Mouse (Mus musculus) kidney, embryonic 15.5 days (tissue): ENCODE measurements at regions not wholly inside any gene's neighbourhood (a gene's known extent, or its start where the extent isn't known, plus 50 kb on each side); places are given as distances from the start of the nearest gene placed in this dataset.

Experiments used
- ATAC-seq: fragments of 200-750 bp; cut with Nextera tagmentation; replicated peaks from 2 replicates; pipeline ENCODE4 v1.8.0; 2017; ENCODE audit warnings: moderate TSS enrichment; ENCODE audit not compliant: low FRiP score
- H3K27ac ChIP-seq: fragments of 300-500 bp; sonication (generic); 2 replicates; pipeline ENCODE4 v1.5.1; 2015; ENCODE audit warnings: mild to moderate bottlenecking, inconsistent platforms
- H3K27me3 ChIP-seq: fragments of 300-500 bp; sonication (generic); 2 replicates; pipeline ENCODE4 v1.6.1; 2015; ENCODE audit warnings: inconsistent platforms
- H3K36me3 ChIP-seq: fragments of 300-500 bp; sonication (generic); 2 replicates; pipeline ENCODE4 v1.6.1; 2015; ENCODE audit warnings: inconsistent platforms
- H3K4me1 ChIP-seq: fragments of 300-500 bp; sonication (generic); 2 replicates; pipeline ENCODE4 v1.6.1; 2015; ENCODE audit warnings: inconsistent platforms
- H3K4me2 ChIP-seq: fragments of 300-500 bp; sonication (generic); 2 replicates; pipeline ENCODE4 v1.6.1; 2015; ENCODE audit warnings: moderate library complexity, mild to moderate bottlenecking, inconsistent platforms
- H3K4me3 ChIP-seq: fragments of 300-500 bp; sonication (generic); replicated peaks from 2 replicates; pipeline ENCODE4 v1.5.1; 2015; ENCODE audit warnings: mild to moderate bottlenecking, inconsistent platforms
- H3K9ac ChIP-seq: fragments of 300-500 bp; sonication (generic); 2 replicates; pipeline ENCODE4 v1.6.1; 2015; ENCODE audit warnings: mild to moderate bottlenecking, inconsistent platforms
- H3K9me3 ChIP-seq: fragments of 300-500 bp; sonication (generic); replicated peaks from 2 replicates; pipeline ENCODE4 v1.6.1; 2016; ENCODE audit warnings: inconsistent platforms
- WGBS: fragments of 180-500 bp; shearing (Covaris S2); methylation state at CpG from one replicate; pipeline ENCODE4 v1.1.7; 2015; ENCODE audit warnings: mixed read lengths; 5-methylcytosine and 5-hydroxymethylcytosine counted together

GRCm38 (mm10) chr13:60123964-60124363, 53.2 kb downstream of the Gas1 start:
- H3K27me3 ChIP-seq: no peaks in the 10 kb centered on the region
- peaks cover 44% of the 10 kb centered on the region for H3K4me1 ChIP-seq
- H3K4me3 ChIP-seq: no peak overlapping the region
- H3K9me3 ChIP-seq: no peaks in the 10 kb centered on the region
- peak overlapping the region; percentile 14; the same call in 1 of the 2 replicates for H3K27ac ChIP-seq
- no peak overlapping the region for H3K9ac ChIP-seq
- H3K36me3 ChIP-seq: no peaks in the 10 kb centered on the region
- no peak for ATAC-seq
- WGBS: 26% methylated on average over 4 of the region's 4 CpGs
- H3K4me2 ChIP-seq: no peak overlapping the region

DNA sequence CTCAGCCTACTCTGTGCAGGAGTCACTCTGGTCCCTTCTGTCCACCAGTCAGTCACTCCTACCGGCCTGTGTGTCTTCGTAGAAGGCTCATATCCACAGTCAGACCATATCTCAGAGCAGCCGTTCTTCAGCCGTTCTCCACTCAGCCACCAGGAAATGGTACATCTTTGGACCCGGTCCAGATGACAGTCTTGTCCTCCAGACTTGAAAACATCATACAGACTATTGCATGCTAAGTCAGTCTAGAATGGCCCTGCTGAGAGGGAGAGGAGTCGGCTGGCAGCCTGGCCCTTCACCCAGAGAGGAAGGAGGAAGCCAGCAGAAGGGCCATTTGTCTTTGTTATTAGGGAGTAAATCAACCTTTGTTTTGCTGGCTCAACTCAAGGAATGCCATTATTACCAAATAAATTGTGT, 54.0 kb downstream of the Gas1 start:
- H3K4me2 ChIP-seq: peak overlapping the region; percentile 47
- peaks cover 44% of the 10 kb centered on the region for H3K4me1 ChIP-seq
- H3K27me3 ChIP-seq: no peaks in the 10 kb centered on the region
- WGBS: 10% methylated on average over 6 of the region's 6 CpGs
- peak; percentile 29 for ATAC-seq
- no peaks in the 10 kb centered on the region for H3K9me3 ChIP-seq
- no peak overlapping the region for H3K9ac ChIP-seq
- no peak overlapping the region for H3K4me3 ChIP-seq
- H3K27ac ChIP-seq: peak overlapping the region; percentile 46
- H3K36me3 ChIP-seq: no peaks in the 10 kb centered on the region

DNA sequence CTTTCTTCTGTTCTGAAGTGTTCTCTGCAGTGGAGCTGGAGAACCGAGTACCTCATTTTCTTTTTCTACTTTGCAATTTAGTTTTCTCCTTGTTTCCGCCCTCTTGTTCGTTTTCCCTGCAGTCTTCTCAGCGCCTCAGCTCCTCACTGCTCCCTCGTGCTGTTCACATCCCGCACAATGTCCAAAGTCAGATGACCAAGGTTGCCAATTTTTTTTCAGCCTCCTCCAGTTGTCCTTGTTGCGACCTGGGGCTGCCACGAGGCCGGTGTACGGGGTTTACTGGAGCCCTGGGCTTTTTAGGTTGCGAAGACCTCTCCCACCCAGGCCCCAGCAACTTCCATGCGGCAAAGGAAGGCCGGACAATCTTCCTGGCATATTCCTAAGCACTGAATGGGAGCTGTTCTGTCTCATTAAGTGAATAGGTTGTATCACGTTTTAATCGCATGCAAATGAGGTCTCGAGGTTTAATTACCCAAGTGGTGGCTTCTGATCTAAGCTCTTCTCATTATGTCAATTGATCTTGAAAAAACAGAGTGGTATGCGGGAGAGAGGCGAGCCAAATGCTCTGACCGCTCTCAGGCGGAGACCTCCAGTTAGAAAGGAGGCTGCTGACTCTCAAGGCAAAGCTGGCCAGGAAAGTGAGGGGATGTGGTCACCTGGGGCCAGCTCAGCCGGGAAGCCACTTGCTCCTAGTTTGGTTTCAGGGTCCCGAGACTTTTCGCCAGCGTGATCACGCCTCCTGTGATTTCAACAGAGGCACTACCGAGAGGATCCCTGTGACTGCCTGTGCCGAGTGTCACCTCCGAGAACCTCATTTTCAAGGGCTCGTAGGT, 54.6 kb downstream of the Gas1 start:
- no peak for ATAC-seq
- 24% methylated on average over 29 of the region's 29 CpGs for WGBS

GRCm38 (mm10) chr13:60111465-60111864, 65.7 kb downstream of the Gas1 start:
- no peak overlapping the region for H3K4me2 ChIP-seq
- no peaks in the 10 kb centered on the region for H3K27me3 ChIP-seq
- H3K27ac ChIP-seq: 0 out of 2 replicates have a peak overlapping the region, but pooled peaks have one; percentile 93
- no peak for ATAC-seq
- WGBS: 80% methylated on average over 2 of the region's 2 CpGs
- H3K4me3 ChIP-seq: no peak overlapping the region
- peaks cover 22% of the 10 kb centered on the region for H3K4me1 ChIP-seq
- H3K9ac ChIP-seq: no peak overlapping the region
- H3K9me3 ChIP-seq: no peaks in the 10 kb centered on the region
- no peaks in the 10 kb centered on the region for H3K36me3 ChIP-seq

More for the DNA sequence above, 54.6 kb downstream of the Gas1 start:
- H3K9me3 ChIP-seq: no peaks in the 10 kb centered on the region
- no peaks in the 10 kb centered on the region for H3K27me3 ChIP-seq
- no peaks in the 10 kb centered on the region for H3K36me3 ChIP-seq
- H3K4me3 ChIP-seq: no peak overlapping the region
- H3K9ac ChIP-seq: no peak overlapping the region
- peak overlapping the region; percentile 46 for H3K27ac ChIP-seq
- H3K4me1 ChIP-seq: peaks cover 44% of the 10 kb centered on the region
- peak overlapping the region; percentile 47 for H3K4me2 ChIP-seq

- H3K4me2 ChIP-seq: peak overlapping the region; percentile 26
- no peak overlapping the region for H3K4me3 ChIP-seq
- no peaks in the 10 kb centered on the region for H3K27me3 ChIP-seq
- peak overlapping the region; percentile 93 for H3K27ac ChIP-seq
- H3K4me1 ChIP-seq: peaks cover 22% of the 10 kb centered on the region
- 1% methylated on average over 11 of the region's 11 CpGs for WGBS
- no peak overlapping the region for H3K9ac ChIP-seq
- ATAC-seq: peak; percentile 97
- H3K36me3 ChIP-seq: no peaks in the 10 kb centered on the region
- H3K9me3 ChIP-seq: no peaks in the 10 kb centered on the region
Observed at GRCm38 (mm10) chr13:60110079-60110846, 66.9 kb downstream of the Gas1 start.

DNA sequence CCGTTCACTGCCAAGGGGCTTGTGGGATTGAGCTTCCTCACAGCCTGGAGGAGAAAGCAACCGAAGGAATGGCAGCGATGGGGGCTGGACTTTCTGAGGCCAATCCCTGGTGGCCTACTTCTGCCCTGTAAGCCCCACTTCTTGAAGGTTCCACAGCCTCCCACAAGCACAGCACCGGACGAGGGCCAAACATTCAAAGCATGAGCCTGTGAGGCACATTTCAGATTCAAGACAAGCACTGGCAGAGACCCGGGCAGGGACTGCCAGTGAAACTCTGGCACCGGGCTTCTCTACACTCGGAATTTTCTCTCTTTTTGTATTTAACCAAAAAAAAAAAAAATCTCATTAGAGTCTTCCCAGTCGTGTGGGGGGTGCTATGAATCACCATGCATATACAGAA, 71.9 kb downstream of the Gas1 start:
- no peaks in the 10 kb centered on the region for H3K36me3 ChIP-seq
- no peak overlapping the region for H3K4me3 ChIP-seq
- 88% methylated on average over 9 of the region's 9 CpGs for WGBS
- H3K27me3 ChIP-seq: no peaks in the 10 kb centered on the region
- peaks cover 34% of the 10 kb centered on the region for H3K4me1 ChIP-seq
- H3K4me2 ChIP-seq: no peak overlapping the region
- no peak overlapping the region for H3K9ac ChIP-seq
- H3K27ac ChIP-seq: no peak overlapping the region
- ATAC-seq: no peak
- H3K9me3 ChIP-seq: no peaks in the 10 kb centered on the region

- peaks cover 49% of the 10 kb centered on the region for H3K4me1 ChIP-seq
- no peak overlapping the region for H3K9ac ChIP-seq
- no peak overlapping the region for H3K4me3 ChIP-seq
- H3K4me2 ChIP-seq: no peak overlapping the region
- no peaks in the 10 kb centered on the region for H3K27me3 ChIP-seq
- no peaks in the 10 kb centered on the region for H3K9me3 ChIP-seq
- no peaks in the 10 kb centered on the region for H3K36me3 ChIP-seq
- WGBS: 40% methylated on average over 4 of the region's 4 CpGs
- no peak for ATAC-seq
- H3K27ac ChIP-seq: peak overlapping the region; percentile 89; the same call in 1 of the 2 replicates
Observed at GRCm38 (mm10) chr13:60101651-60102050, 75.5 kb downstream of the Gas1 start.

DNA sequence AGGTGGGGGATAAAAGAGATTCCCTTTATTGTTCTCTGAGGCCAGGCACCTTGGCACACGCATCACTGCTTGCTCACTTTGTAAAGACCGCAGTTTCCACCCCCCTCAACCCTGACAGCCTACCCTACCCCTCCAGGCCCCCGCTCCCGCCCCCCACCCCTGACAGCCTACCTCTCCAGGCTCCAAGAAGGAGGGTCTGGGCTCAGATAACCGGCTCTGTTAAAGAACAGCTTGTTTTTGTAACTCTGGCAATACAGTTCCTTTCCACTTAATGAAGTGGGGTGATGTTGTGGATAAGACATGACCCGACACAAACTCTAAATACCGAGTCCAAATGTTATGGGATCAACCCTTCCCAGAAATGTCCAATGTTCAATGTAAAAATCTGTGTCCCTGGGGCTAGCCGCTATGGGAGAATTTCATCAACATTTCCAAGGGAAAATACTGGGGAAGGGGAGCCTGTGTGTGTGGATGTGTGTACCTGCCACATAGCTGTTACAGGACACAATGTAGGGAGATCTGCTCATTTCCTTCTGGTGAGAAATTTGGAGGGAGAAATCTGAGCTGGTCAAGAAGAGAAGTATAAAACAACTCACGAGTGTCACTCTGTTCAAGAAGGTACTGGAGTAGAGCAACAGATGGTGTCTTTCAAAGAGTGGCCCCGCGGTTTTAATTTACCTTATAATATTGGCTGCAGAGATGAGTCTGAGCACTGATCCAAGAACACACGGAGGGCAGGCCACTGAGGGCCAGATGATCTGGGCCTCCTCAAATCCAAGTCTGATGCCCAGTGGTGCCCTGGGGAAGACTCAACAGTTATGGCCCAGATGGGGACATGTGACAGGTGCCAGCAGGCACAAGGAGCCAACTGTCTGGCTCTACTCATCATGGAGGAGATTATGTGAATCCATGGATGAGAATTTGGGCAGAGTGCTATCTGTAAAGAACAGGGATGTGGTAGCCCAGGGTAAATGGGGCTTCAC, 76.7 kb downstream of the Gas1 start:
- Histone ChIP-seq H3K27me3 (no peaks in the 10 kb centered on the region), H3K4me2 (peak overlapping the region; percentile 42), H3K9ac (no peak overlapping the region), H3K4me1 (peaks cover 49% of the 10 kb centered on the region), H3K27ac (peak overlapping the region; percentile 89), H3K4me3 (no peak overlapping the region), H3K36me3 (no peaks in the 10 kb centered on the region), H3K9me3 (no peaks in the 10 kb centered on the region)
- ATAC-seq: peak; percentile 90
- WGBS: 25% methylated on average over 12 of the region's 12 CpGs

GRCm38 (mm10) chr13:60099469-60100129, 77.6 kb downstream of the Gas1 start:
- Histone ChIP-seq H3K9ac (no peak overlapping the region), H3K9me3 (no peaks in the 10 kb centered on the region), H3K4me2 (peak overlapping the region; percentile 42), H3K27ac (peak overlapping the region; percentile 89), H3K4me1 (peaks cover 49% of the 10 kb centered on the region), H3K4me3 (no peak overlapping the region), H3K36me3 (no peaks in the 10 kb centered on the region), H3K27me3 (no peaks in the 10 kb centered on the region)
- peak; percentile 27 for ATAC-seq
- WGBS: 37% methylated on average over 14 of the region's 14 CpGs

GRCm38 (mm10) chr13:60098394-60098793, 78.8 kb downstream of the Gas1 start:
- no peaks in the 10 kb centered on the region for H3K9me3 ChIP-seq
- no peak overlapping the region for H3K4me2 ChIP-seq
- no peak overlapping the region for H3K9ac ChIP-seq
- H3K4me1 ChIP-seq: peaks cover 49% of the 10 kb centered on the region
- ATAC-seq: no peak
- no peak overlapping the region for H3K27ac ChIP-seq
- WGBS: 76% methylated on average over 3 of the region's 3 CpGs
- H3K27me3 ChIP-seq: no peaks in the 10 kb centered on the region
- H3K4me3 ChIP-seq: no peak overlapping the region
- no peaks in the 10 kb centered on the region for H3K36me3 ChIP-seq

DNA sequence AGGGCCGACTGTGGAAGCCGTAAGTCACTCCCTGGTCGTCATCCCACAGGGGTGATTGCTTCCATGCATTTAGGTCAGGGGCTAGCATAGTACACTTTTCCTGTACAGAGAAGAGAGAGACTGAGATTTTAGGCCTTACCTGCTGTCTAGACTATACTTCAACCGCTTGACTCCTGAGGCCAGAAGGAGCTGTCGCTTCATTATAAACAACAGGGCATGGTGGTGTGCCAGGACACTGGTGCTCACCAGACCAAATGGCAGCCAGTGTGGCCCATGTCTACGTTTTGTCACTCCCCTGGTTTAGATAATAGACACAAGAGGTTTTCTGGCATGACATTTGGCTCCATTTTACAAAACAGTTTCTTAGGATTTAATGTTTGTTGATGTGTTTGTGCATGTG, 79.4 kb downstream of the Gas1 start:
- Histone ChIP-seq H3K4me3 (no peak overlapping the region), H3K36me3 (no peaks in the 10 kb centered on the region), H3K27me3 (no peaks in the 10 kb centered on the region), H3K27ac (no peak overlapping the region), H3K4me1 (peaks cover 47% of the 10 kb centered on the region), H3K9ac (no peak overlapping the region), H3K4me2 (no peak overlapping the region), H3K9me3 (no peaks in the 10 kb centered on the region)
- WGBS: 49% methylated on average over 6 of the region's 6 CpGs
- ATAC-seq: no peak
